Mouse (Mus musculus): ENCODE results near the gene Zfp358. TPM values are rescaled to one million over a fixed set of nuclear protein-coding genes. Genes with fewer than 3 reads are reported as not detected.

Gene Zfp358
- total and polyA plus RNA-seq, 2 experiments from 2014 or later: 25.0 to 59.7 TPM

DNA sequence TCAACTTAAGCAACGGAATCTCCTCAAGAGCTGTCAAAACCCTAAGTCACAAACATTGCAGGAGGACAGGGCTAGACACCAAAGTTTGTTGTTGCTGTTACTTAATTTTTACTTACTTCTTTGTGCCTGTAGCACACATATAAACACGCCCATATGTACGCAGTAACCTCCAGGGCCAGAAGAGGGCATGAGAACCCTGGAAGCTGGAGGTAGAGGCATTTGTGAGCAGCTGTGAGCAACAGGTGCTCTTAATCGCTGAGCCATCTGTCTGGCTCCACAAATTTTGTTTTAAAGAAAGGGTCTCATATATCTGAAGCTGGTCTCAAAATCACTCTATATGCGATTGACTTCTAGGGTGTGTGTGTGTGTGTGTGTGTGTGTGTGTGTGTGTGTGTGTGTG, 28.6 kb upstream of the Zfp358 start:
- DNase-seq (ENCODE audit: low spot score): peak; percentile 13

DNA sequence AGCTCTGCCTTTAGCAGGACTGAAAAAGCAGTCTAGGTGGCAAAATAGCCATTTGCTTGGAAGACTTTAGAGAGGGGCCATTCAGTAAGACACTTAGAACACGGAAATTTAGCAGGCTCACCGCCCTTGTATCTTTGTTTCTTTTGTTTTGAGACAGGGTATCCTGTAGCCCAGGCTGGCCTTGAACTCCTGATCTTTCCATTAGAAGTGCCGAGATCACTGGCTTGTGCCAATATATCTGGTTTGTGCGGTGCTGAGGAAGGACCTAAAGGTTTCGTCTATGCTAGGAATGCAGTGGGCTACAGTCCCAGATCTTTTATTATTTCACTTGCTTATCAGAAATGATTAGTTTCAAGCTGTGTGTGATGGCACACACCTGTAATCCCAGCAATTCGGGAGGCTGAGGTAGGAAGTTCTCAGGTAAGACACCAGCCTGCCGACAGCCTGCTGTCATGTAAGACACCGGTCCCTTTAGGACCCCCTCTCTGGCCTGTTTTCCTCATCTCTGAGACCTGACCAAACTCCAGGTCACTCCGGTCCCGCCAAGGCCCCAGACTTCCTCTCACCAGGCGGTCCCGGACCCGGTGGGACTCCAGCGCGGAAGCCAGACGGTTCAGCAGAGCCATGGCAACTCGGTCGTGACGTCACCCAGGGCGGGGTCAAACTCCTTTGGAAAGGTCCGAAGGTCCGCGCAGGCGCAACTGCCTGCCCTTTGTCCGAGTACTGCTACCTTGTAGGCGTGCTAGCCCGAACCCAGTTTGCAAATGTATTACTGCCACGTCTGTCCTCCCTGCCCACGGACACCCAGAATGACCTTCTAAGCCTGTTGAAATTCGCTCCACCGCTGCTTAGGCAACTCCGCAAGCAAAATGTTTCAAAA, 25.7 kb upstream of the Zfp358 start, which contains the start of gene Pex11g:
Pex11g (minus strand) TSS at position 675 of the 880 bp plus-strand sequence.
- DNase-seq (ENCODE audit: low spot score) (peak; percentile 95), ATAC-seq (ENCODE audit: insufficient read depth, low read depth) (peak; percentile 98)
- TF ChIP-seq CTCF (IDR thresholded peaks at IDR 0.05; ENCODE audit: low read depth) (no peak), EP300 (IDR thresholded peaks at IDR 0.05; ENCODE audit: low read depth) (no peak)
- peak within 1 kb of the TSS; percentile 73 for H3K4me2 ChIP-seq (ENCODE audit: low read depth, low read length)
- no peaks in the 10 kb centered on the region for H3K9me3 ChIP-seq (replicated peaks; ENCODE audit: control insufficient read depth, low read length)
- peaks cover 6% of the 10 kb centered on the region; the same call in 1 of the 2 replicates for H3K4me1 ChIP-seq (ENCODE audit: control insufficient read depth, insufficient read depth)
- 4% methylated on average over 32 of the region's 32 CpGs for WGBS
- H3K27ac ChIP-seq (ENCODE audit: low read depth): peak within 1 kb of the TSS; percentile 80
- no peaks in the 10 kb centered on the region for H3K27me3 ChIP-seq (ENCODE audit: control insufficient read depth, insufficient read depth, low read length)
- H3K36me3 ChIP-seq (replicated peaks; ENCODE audit: control insufficient read depth, insufficient read depth, low read length): no peaks in the 10 kb centered on the region
- peak within 1 kb of the TSS; percentile 55 for H3K9ac ChIP-seq (replicated peaks; ENCODE audit: low read depth, low read length)
- peak within 1 kb of the TSS; percentile 55 for H3K4me3 ChIP-seq (ENCODE audit: low read depth, low read length)

More for the DNA sequence above, 28.6 kb upstream of the Zfp358 start:
- peaks cover 6% of the 10 kb centered on the region; the same call in 1 of the 2 replicates for H3K4me1 ChIP-seq (ENCODE audit: control insufficient read depth, insufficient read depth)
- 53% methylated on average over 5 of the region's 5 CpGs for WGBS
- H3K4me2 ChIP-seq (ENCODE audit: low read depth, low read length): no peak overlapping the region
- no peak overlapping the region for H3K27ac ChIP-seq (ENCODE audit: low read depth)
- no peak for ATAC-seq (ENCODE audit: insufficient read depth, low read depth)
- H3K9ac ChIP-seq (replicated peaks; ENCODE audit: low read depth, low read length): no peak overlapping the region
- H3K36me3 ChIP-seq (replicated peaks; ENCODE audit: control insufficient read depth, insufficient read depth, low read length): no peaks in the 10 kb centered on the region
- no peaks in the 10 kb centered on the region for H3K9me3 ChIP-seq (replicated peaks; ENCODE audit: control insufficient read depth, low read length)
- H3K27me3 ChIP-seq (ENCODE audit: control insufficient read depth, insufficient read depth, low read length): no peaks in the 10 kb centered on the region
- peak; percentile 54 for TF ChIP-seq CTCF (IDR thresholded peaks at IDR 0.05; ENCODE audit: low read depth)
- no peak for TF ChIP-seq EP300 (IDR thresholded peaks at IDR 0.05; ENCODE audit: low read depth)
- H3K4me3 ChIP-seq (ENCODE audit: low read depth, low read length): no peak overlapping the region

DNA sequence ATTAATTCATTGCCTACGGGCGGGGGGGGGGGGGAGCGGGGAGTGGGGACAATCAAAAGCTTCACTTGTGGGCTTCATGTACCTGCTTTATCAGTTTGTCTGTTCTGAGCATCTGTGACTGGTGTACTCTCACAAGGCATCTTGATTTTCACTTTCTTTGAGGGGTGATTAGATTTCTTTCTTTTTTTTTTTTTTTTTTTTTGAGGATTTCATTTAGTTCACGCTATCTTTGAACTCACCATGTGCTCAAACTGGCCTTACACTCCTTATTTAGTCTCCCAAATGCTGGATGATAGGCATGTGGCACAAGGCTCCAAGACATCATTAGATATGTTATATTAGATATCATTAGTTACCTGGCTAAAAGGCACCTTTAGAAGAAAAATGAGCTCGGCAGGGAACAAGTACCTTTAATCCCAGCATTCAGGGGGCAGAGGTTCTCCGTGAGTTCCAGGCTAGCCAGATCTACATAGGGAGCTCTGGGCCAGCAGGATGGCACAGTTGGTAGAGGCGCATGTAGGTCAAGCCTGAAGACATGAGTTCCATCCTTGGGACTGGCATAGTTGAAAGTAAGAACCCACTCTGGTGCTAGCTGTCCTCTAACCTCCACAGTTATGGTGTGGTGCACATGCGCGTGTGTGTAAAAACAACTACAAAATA, 24.9 kb upstream of the Zfp358 start:
- H3K36me3 ChIP-seq (replicated peaks; ENCODE audit: control insufficient read depth, insufficient read depth, low read length): no peaks in the 10 kb centered on the region
- peak overlapping the region; percentile 55 for H3K9ac ChIP-seq (replicated peaks; ENCODE audit: low read depth, low read length)
- 52% methylated on average over 9 of the region's 9 CpGs for WGBS
- H3K4me3 ChIP-seq (ENCODE audit: low read depth, low read length): peak overlapping the region; percentile 55
- H3K9me3 ChIP-seq (replicated peaks; ENCODE audit: control insufficient read depth, low read length): no peaks in the 10 kb centered on the region
- H3K27ac ChIP-seq (ENCODE audit: low read depth): peak overlapping the region; percentile 80
- no peak for TF ChIP-seq EP300 (IDR thresholded peaks at IDR 0.05; ENCODE audit: low read depth)
- TF ChIP-seq CTCF (IDR thresholded peaks at IDR 0.05; ENCODE audit: low read depth): no peak
- peaks cover 6% of the 10 kb centered on the region; the same call in 1 of the 2 replicates for H3K4me1 ChIP-seq (ENCODE audit: control insufficient read depth, insufficient read depth)
- DNase-seq (ENCODE audit: low spot score) (no peak), ATAC-seq (ENCODE audit: insufficient read depth, low read depth) (0 out of 2 replicates have a peak, but pooled peaks have one; percentile 0)
- H3K27me3 ChIP-seq (ENCODE audit: control insufficient read depth, insufficient read depth, low read length): no peaks in the 10 kb centered on the region
- H3K4me2 ChIP-seq (ENCODE audit: low read depth, low read length): peak overlapping the region; percentile 73

DNA sequence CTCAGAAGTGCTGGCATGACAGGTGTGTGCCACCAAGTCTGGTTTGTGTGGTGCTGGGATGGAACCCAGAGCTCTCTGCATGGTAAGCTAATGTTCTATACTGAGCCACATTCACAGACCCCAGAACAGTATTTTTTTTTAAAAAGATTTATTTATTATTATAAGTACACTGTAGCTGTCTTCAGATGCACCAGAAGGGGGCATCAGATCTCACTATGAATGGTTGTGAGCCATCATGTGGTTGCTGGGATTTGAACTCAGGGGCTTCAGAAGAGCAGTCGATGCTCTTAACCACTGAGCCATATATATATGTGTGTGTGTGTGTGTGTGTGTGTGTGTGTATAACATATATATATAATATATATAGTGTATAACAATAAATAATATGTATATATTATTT, 24.1 kb upstream of the Zfp358 start:
- WGBS: 100% methylated on average over 1 of the region's 1 CpGs
- ATAC-seq (ENCODE audit: insufficient read depth, low read depth) (no peak), DNase-seq (ENCODE audit: low spot score) (no peak)
- Histone ChIP-seq H3K9ac (replicated peaks; ENCODE audit: low read depth, low read length) (no peak overlapping the region), H3K27me3 (ENCODE audit: control insufficient read depth, insufficient read depth, low read length) (no peaks in the 10 kb centered on the region), H3K9me3 (replicated peaks; ENCODE audit: control insufficient read depth, low read length) (no peaks in the 10 kb centered on the region), H3K4me2 (ENCODE audit: low read depth, low read length) (no peak overlapping the region), H3K27ac (ENCODE audit: low read depth) (no peak overlapping the region), H3K4me1 (ENCODE audit: control insufficient read depth, insufficient read depth) (peaks cover 6% of the 10 kb centered on the region; the same call in 1 of the 2 replicates), H3K36me3 (replicated peaks; ENCODE audit: control insufficient read depth, insufficient read depth, low read length) (no peaks in the 10 kb centered on the region), H3K4me3 (ENCODE audit: low read depth, low read length) (no peak overlapping the region)
- no peak for TF ChIP-seq CTCF (IDR thresholded peaks at IDR 0.05; ENCODE audit: low read depth)
- no peak for TF ChIP-seq EP300 (IDR thresholded peaks at IDR 0.05; ENCODE audit: low read depth)

DNA sequence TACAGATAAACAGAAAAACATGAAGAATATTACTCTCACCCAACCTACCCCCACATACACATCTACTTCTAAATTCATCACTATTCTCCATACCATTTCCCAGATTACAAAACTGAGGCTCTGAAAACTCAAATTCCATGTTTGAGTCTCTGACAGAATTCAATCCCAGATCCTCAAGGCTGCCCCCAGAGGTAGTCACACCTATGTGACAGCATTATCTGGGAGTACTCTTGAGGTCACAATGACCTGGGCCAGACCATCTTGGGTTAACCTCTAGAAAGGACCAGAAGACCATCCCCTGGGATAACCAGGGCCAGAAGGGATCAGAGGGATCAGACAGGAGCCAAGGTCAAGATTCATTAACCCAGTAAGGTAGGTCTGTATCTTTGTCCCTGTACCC, 22.4 kb upstream of the Zfp358 start, which contains the start of gene Tex45:
Tex45 (plus strand) TSS at position 301 of the 400 bp plus-strand sequence.
- no peak within 1 kb of the TSS for H3K4me2 ChIP-seq (ENCODE audit: low read depth, low read length)
- DNase-seq (ENCODE audit: low spot score): no peak
- no peaks in the 10 kb centered on the region for H3K27me3 ChIP-seq (ENCODE audit: control insufficient read depth, insufficient read depth, low read length)
- ATAC-seq (ENCODE audit: insufficient read depth, low read depth): no peak
- H3K4me3 ChIP-seq (ENCODE audit: low read depth, low read length): no peak within 1 kb of the TSS
- peaks cover 6% of the 10 kb centered on the region; the same call in 1 of the 2 replicates for H3K4me1 ChIP-seq (ENCODE audit: control insufficient read depth, insufficient read depth)
- no peak within 1 kb of the TSS for H3K27ac ChIP-seq (ENCODE audit: low read depth)
- H3K9ac ChIP-seq (replicated peaks; ENCODE audit: low read depth, low read length): no peak within 1 kb of the TSS
- TF ChIP-seq CTCF (IDR thresholded peaks at IDR 0.05; ENCODE audit: low read depth) (no peak), EP300 (IDR thresholded peaks at IDR 0.05; ENCODE audit: low read depth) (no peak)
- H3K36me3 ChIP-seq (replicated peaks; ENCODE audit: control insufficient read depth, insufficient read depth, low read length): no peaks in the 10 kb centered on the region
- no peaks in the 10 kb centered on the region for H3K9me3 ChIP-seq (replicated peaks; ENCODE audit: control insufficient read depth, low read length)

All from heart, postnatal 0 days (tissue).